Mouse (Mus musculus): Measurements from ENCODE around the gene Leng8. TPM values are rescaled to one million over a fixed set of nuclear protein-coding genes. Genes with fewer than 3 reads are reported as not detected.

The Leng8 gene
- polyA plus RNA-seq (2015; fragmentation: Nextera tagmentation; extraction: Ambion mirVana): 30.4 and 30.8 TPM in 2 replicates

DNA sequence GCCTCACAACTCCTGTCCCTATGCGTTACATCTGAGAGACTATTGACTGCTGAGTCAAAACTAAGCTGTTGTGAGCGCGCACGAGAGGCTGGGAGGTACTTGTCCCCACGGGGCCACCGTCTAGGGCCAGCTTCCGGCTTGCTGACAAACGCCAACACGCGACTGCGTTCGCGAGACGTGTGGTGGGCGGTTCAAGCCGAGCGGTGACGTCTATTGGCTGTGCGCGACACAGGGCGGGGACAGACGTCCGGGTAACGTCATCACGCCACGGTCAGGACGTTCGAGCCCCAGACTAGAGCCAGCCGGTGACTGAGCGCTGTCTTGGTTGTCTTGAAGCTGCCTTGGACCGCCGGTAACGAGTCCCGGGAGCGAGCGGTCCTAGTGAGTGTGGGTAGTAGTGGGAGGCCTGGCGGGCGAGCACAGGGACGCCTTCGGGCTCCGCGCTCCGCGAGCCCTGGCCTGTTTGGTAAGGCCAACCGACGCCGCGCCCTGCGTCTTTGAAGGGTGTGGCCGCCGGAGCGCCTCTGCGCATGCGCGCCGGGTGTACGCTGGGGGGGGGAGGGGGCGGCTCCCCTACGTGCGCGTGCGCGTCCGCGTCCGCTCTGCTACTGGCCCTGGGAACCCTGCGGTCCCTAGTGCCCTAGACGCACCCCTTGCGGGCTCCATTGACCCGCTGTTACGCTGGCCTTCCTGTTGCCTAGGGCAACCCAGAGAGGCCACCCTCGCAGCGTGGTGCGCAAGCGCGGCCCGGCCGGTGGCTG is at the start of gene Leng8:
Gene Leng8 (plus strand): TSS at position 269 of the 761 bp plus-strand sequence.
- H3K4me1 ChIP-seq (replicated peaks; ENCODE audit: insufficient read depth, low read length): peaks cover 8% of the 10 kb centered on the region
- ATAC-seq (replicated peaks; ENCODE audit: low FRiP score, low read depth) (peak; percentile 99), DNase-seq (ENCODE audit: low spot score) (peak; percentile 98)
- H3K9ac ChIP-seq (ENCODE audit: low read depth, low read length): peak within 1 kb of the TSS; percentile 77
- H3K36me3 ChIP-seq (ENCODE audit: insufficient read depth, low read length): peaks cover 32% of the 10 kb centered on the region
- H3K4me3 ChIP-seq (replicated peaks; ENCODE audit: low read depth, low read length): peak within 1 kb of the TSS; percentile 60
- H3K9me3 ChIP-seq (replicated peaks; ENCODE audit: low read length): no peaks in the 10 kb centered on the region
- H3K27me3 ChIP-seq (ENCODE audit: insufficient read depth, low read length): no peaks in the 10 kb centered on the region
- peak within 1 kb of the TSS; percentile 78 for H3K4me2 ChIP-seq (ENCODE audit: low read length)
- TF ChIP-seq CTCF (IDR thresholded peaks at IDR 0.05; ENCODE audit: low read depth): no peak; the same call in 1 of the 2 replicates
- peak within 1 kb of the TSS; percentile 92 for H3K27ac ChIP-seq
- under 1% methylated on average over 54 of the region's 78 CpGs for WGBS

DNA sequence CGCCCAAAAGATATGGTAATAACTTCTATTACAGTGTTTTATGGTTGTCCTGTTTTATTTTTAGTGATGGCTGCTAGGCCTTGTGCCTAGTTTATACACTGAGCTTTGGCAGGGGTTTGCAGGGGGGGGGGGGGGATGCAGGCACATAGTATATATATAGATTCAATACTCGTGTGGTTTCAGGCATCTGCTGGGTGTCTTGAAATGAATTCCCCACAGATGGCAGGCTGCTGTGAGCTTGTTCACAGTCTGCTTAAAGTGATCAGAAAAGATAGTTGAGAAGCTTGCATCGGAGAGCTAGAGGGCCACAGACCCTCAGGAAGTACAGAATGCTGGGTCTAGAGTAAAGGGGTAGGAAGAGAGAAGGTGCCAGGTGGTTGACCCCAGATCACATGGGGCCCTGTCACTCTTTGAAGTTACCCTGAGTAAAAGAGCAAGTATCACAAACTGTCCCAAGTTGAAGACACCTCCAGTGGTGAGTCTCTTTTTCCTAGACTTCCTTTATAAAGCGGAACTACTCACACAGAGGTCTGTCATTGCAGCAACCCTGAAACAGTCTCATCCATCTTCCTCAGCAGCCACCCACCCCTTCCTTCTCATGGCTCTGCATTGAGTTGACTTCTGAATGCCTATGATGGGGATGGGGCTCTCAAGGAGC is 49.5 kb upstream of the Leng8 start:
- Histone ChIP-seq H3K4me3 (replicated peaks; ENCODE audit: low read depth, low read length) (no peak overlapping the region), H3K9me3 (replicated peaks; ENCODE audit: low read length) (no peaks in the 10 kb centered on the region), H3K36me3 (ENCODE audit: insufficient read depth, low read length) (no peaks in the 10 kb centered on the region), H3K27ac (no peak overlapping the region), H3K27me3 (ENCODE audit: insufficient read depth, low read length) (no peaks in the 10 kb centered on the region), H3K4me1 (replicated peaks; ENCODE audit: insufficient read depth, low read length) (no peaks in the 10 kb centered on the region), H3K9ac (ENCODE audit: low read depth, low read length) (no peak overlapping the region), H3K4me2 (ENCODE audit: low read length) (no peak overlapping the region)
- 76% methylated on average over 4 of the region's 4 CpGs for WGBS
- DNase-seq (ENCODE audit: low spot score) (no peak), ATAC-seq (replicated peaks; ENCODE audit: low FRiP score, low read depth) (no peak)
- TF ChIP-seq CTCF (IDR thresholded peaks at IDR 0.05; ENCODE audit: low read depth): no peak

DNA sequence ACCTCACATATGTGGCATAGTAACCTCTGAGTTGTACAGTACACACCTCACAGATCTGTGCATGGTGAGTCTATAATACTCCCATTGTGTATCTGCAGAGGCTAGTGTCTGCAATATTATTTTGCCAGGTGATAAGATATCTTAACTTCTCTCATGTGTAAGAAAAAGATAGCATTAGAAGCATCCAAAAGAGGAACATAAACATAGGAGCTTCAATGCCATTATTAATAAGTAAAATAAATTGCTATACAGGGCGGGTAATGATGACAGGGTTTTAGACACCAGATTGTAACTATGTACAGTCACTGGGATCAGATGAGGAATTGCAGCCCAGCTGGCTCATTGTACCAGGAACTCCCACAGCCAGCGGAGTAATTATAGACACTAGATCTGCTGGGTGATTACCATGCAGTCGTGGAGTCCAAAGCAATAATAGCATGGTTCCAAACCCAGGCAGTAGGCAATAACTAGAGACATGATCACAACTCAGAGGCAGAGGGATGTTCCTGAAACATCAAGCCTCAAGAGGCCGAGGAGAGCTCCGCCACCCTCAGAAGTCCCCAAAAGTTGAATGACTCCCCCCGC is 48.9 kb upstream of the Leng8 start:
- DNase-seq (ENCODE audit: low spot score): no peak
- no peak overlapping the region for H3K27ac ChIP-seq
- no peak overlapping the region for H3K4me3 ChIP-seq (replicated peaks; ENCODE audit: low read depth, low read length)
- no peak overlapping the region for H3K4me2 ChIP-seq (ENCODE audit: low read length)
- H3K9me3 ChIP-seq (replicated peaks; ENCODE audit: low read length): no peaks in the 10 kb centered on the region
- no peaks in the 10 kb centered on the region for H3K4me1 ChIP-seq (replicated peaks; ENCODE audit: insufficient read depth, low read length)
- WGBS: 69% methylated on average over 6 of the region's 6 CpGs
- H3K27me3 ChIP-seq (ENCODE audit: insufficient read depth, low read length): no peaks in the 10 kb centered on the region
- H3K36me3 ChIP-seq (ENCODE audit: insufficient read depth, low read length): no peaks in the 10 kb centered on the region
- H3K9ac ChIP-seq (ENCODE audit: low read depth, low read length): no peak overlapping the region
- ATAC-seq (replicated peaks; ENCODE audit: low FRiP score, low read depth): no peak
- TF ChIP-seq CTCF (IDR thresholded peaks at IDR 0.05; ENCODE audit: low read depth): no peak

DNA sequence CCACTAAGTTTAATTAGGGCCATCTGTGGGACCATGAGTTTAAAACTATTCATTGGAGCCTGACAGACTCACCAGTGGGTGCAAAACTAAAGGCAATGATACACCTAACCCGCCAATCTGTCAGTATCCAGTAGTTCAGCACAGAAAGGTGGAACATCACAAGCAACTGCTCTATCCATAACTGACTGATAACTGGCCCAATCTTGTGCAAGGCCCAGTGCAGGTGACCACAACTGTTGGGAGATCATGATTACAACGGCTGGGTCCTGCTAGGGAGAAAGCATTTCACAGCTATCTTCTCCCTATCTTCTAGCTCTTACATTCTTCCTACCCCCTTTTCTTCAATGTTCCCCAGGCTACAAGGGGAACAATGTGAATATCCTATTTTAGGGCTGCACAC is 48.2 kb upstream of the Leng8 start:
- 76% methylated on average over 2 of the region's 2 CpGs for WGBS
- H3K4me2 ChIP-seq (ENCODE audit: low read length): no peak overlapping the region
- no peak overlapping the region for H3K9ac ChIP-seq (ENCODE audit: low read depth, low read length)
- TF ChIP-seq CTCF (IDR thresholded peaks at IDR 0.05; ENCODE audit: low read depth): no peak
- H3K4me1 ChIP-seq (replicated peaks; ENCODE audit: insufficient read depth, low read length): no peaks in the 10 kb centered on the region
- no peaks in the 10 kb centered on the region for H3K36me3 ChIP-seq (ENCODE audit: insufficient read depth, low read length)
- no peaks in the 10 kb centered on the region for H3K9me3 ChIP-seq (replicated peaks; ENCODE audit: low read length)
- H3K27ac ChIP-seq: no peak overlapping the region
- ATAC-seq (replicated peaks; ENCODE audit: low FRiP score, low read depth): no peak
- no peak overlapping the region for H3K4me3 ChIP-seq (replicated peaks; ENCODE audit: low read depth, low read length)
- H3K27me3 ChIP-seq (ENCODE audit: insufficient read depth, low read length): no peaks in the 10 kb centered on the region
- DNase-seq (ENCODE audit: low spot score): no peak

DNA sequence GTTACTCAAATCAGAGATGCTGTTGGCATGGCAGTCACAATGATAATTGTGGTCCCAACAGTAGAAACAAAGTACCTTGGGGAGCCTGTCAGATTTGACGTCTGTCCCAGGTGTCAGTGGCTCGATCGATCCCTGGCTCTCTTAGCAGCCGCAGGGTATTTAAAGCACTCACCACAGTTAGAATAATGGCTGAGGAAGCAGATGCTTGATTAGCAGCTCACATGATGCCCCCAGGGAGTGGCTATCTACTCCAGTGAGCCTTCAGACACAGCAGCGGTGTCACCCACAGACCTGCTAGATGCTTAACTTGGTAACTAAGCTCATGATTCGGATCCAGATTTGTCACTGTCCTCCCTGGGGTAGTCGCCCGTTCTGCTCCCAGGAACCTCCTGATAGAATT is 45.7 kb upstream of the Leng8 start:
- ATAC-seq (replicated peaks; ENCODE audit: low FRiP score, low read depth) (no peak), DNase-seq (ENCODE audit: low spot score) (no peak)
- 44% methylated on average over 8 of the region's 8 CpGs for WGBS
- Histone ChIP-seq H3K4me2 (ENCODE audit: low read length) (no peak overlapping the region), H3K36me3 (ENCODE audit: insufficient read depth, low read length) (no peaks in the 10 kb centered on the region), H3K27me3 (ENCODE audit: insufficient read depth, low read length) (no peaks in the 10 kb centered on the region), H3K9ac (ENCODE audit: low read depth, low read length) (no peak overlapping the region), H3K4me1 (replicated peaks; ENCODE audit: insufficient read depth, low read length) (no peaks in the 10 kb centered on the region), H3K4me3 (replicated peaks; ENCODE audit: low read depth, low read length) (no peak overlapping the region), H3K9me3 (replicated peaks; ENCODE audit: low read length) (no peaks in the 10 kb centered on the region), H3K27ac (no peak overlapping the region)
- no peak for TF ChIP-seq CTCF (IDR thresholded peaks at IDR 0.05; ENCODE audit: low read depth)

DNA sequence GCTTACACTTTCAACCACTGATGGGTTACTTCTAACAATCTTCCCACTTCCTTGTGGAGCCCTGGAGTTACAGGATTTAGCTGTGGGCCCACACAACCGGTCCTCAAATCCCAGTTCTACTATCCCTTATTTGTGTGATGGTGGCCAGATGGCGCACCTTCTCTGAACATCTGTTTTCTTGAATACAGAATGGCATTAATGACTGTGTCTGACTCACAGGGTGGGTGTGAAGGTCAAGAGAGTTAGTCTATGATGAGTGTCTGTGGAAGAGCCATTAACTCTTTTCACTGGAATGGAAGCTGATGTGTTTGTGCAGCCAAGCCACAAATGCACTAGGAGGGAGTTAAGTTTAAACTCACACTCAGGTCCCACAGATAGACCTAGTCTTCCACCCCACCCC is 38.5 kb upstream of the Leng8 start:
- Histone ChIP-seq H3K27me3 (ENCODE audit: insufficient read depth, low read length) (no peaks in the 10 kb centered on the region), H3K9me3 (replicated peaks; ENCODE audit: low read length) (no peaks in the 10 kb centered on the region), H3K4me2 (ENCODE audit: low read length) (no peak overlapping the region), H3K4me3 (replicated peaks; ENCODE audit: low read depth, low read length) (no peak overlapping the region), H3K4me1 (replicated peaks; ENCODE audit: insufficient read depth, low read length) (no peaks in the 10 kb centered on the region), H3K27ac (no peak overlapping the region), H3K36me3 (ENCODE audit: insufficient read depth, low read length) (no peaks in the 10 kb centered on the region), H3K9ac (ENCODE audit: low read depth, low read length) (no peak overlapping the region)
- ATAC-seq (replicated peaks; ENCODE audit: low FRiP score, low read depth): no peak
- WGBS: 78% methylated on average over 2 of the region's 2 CpGs
- DNase-seq (ENCODE audit: low spot score): no peak
- no peak for TF ChIP-seq CTCF (IDR thresholded peaks at IDR 0.05; ENCODE audit: low read depth)
